Mouse (Mus musculus) mesoderm, embryonic 11.5 days (tissue): Measurements from ENCODE around the gene Gm28308.

Experiments used
- DNase-seq: peaks from one replicate; pipeline ENCODE4 v3.0.0-alpha.2; 2012; ENCODE audit warnings: low read depth, low spot score

Gene Gm28308

DNA sequence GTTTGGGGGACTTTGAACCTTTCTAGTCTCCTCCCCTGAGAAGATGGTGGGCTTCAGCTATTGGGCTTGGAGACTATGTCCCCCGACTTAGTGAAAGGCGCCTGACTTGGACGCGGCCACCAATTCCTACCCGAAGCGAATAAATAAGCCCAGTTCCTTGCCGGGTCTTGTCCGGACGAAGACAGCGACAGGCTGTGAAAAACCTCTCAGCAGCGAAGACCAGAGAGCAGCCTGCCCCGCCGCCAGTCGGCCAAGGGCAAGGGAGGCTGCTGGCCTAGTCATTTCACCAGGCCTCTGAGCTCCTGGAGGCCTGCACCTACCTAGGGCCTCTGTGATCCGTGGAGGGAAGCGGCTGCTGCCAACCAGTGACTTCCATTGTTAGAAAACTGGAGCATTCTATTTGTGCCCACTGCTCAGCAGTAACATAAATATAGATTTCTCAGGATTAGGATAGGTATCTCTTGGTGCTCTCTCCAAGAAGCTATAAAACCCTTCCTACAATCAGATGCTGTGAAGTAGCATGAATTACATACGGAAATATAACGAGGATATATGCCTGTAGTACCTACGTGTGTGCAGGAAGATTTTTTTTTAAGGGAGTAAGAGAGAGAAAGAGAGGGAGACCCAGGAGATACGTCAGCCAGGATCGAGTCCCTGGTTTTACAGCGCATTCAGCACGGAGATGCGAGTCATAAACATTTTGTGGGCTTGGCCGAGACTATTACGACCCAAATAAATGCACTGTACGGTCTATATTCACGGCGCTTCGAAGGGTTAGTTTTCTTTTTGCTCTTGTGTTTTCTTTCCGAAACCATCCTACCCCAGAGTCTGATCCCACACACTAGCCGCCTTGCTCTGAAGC, 7.1 kb upstream of the Gm28308 start:
- no peak for DNase-seq

DNA sequence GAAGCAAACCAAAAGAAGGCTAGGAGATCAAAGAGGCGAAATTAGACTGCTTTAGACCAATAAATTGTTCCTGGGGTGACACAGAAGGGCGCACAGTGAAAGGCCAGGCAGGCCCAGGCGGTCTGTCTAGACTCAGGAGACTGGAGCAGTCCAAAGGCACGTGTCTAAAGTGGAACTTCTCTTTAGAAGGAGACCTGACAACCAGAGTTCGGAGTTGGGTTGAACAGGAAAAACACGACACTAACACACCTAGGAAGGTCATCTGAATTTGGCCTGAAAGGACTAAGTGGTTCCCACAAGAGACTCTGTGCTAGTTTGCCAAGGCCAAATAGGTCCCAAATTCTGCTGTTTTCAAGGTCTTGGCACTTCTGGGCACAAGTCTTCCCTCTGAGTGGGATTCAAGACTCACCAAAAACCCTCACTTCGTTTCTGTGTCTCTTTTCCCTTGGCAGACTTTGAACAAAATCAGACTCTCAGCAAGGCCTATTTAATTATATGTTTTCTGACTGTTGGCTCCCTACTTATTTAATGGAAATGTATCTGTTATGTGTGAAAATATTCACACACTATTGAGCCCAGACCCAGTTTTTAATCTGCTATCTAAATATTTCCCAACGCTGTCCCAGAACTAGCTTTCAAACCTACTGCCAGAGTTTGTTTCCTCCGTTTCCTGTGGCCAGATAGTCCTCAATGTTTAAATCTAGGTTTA, 6.2 kb upstream of the Gm28308 start:
- DNase-seq, result no peak

DNA sequence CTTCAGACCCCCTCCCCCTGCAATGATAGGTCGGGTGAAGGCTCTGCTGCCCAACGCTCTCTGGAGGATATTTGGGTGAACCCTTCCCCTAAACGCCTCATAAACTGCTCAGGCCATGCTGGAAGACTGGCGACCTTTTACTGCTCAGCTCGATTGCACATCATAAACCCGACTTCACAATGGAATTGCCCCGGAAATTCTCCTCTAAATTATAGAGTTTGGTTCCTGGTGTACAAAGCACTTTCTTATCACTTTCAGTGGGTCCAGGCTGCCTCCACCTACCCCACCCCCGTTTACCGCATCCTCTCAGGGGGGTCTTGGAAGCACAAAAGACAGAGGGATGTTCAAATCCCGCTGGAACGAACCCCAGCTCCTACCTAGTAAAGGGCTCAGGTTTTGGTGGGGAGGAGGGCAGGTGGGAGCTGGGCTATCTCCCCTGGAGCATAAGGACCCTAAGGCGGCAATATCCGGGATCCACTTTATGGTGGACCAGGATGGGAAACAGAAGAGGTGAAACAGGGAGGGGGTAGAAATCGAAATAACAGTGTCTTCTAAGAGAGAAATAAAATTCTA, 5.6 kb upstream of the Gm28308 start:
- DNase-seq, result no peak

DNA sequence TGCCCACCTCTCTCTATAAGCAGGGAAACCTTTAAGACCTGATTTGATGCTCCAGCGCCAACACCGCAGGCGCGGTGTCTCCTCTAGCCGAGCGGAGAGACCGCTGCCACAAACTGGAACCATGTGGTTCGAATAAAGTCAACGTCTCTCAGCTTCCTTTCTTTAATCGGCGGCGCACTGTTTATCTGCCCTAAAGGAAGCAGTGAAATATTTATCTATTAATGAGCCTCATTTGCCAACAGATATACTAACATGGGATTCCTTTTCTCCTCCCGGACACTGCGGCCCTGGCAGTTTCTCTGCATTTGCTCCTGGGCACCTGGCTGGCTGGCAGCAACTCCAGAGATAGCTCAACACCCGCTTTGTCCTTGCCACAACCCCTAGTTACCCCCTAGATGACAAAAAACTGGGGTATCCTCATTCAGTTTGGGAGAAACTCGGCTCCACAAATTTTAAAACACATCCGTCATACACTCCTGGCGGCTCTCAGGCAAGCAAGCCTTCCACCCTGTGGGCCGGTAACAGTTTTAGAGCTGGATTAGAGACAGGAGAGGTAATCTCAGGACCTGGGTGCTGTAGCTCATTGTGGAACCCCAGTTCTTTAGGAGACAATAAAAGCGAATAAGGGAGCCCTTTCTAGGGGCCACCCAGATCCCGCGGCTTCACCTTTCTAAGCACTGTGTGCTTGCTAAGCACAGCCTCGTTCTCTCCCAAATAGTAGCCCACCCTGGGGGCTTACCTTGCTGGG, 4.9 kb upstream of the Gm28308 start:
- no peak for DNase-seq

DNA sequence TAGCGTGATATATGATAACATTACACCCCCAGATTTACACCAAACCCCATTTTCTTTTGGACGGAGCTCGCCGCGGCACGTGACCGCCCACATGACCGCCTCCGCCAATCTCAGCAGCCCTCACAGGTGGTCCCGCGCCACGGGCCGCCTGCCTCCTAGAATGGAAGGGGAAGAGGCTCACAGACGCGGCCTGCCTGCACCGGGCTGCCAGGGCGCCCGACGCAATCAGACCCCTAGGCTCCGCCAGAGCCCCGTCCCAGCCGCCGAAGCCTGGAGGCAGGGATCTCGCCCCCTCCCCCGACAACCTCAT, 4.3 kb upstream of the Gm28308 start:
- DNase-seq, result peak; percentile 94

DNA sequence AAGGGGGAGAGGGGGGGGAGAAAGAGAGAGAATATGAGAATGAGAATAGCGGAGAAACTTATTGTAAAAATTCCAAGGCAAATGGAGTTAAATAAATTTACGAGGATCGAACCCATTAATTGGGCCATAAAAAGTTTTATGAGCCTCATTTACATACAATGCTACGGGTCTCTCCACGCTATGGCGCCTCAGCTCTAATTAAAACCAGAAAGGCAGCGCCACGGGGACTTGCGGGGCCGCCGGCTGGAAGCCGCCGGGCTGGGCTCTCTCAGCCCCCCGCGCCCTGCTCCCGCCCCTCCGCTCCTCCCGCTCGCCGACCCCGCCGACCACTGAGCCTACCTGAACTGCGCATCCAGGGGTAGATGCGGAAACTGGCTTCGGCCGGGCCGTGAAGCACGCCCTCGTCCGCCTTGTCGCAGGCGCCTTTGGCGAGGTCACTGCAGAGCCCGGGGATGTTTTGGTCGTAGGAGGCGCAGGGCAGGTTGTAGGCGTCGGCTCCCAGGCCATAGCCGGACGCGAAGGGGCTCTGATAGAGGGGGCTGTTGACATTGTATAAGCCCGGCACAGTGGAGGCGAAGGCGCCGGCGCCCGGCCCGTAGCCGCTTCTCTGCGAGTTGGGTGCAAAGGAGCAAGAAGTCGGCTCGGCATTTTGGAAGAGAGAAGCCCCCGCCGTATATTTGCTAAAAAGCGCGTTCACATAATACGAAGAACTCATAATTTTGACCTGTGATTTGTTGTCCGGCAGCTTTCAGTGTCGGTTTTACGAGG, 3.7 kb upstream of the Gm28308 start:
- no peak for DNase-seq

DNA sequence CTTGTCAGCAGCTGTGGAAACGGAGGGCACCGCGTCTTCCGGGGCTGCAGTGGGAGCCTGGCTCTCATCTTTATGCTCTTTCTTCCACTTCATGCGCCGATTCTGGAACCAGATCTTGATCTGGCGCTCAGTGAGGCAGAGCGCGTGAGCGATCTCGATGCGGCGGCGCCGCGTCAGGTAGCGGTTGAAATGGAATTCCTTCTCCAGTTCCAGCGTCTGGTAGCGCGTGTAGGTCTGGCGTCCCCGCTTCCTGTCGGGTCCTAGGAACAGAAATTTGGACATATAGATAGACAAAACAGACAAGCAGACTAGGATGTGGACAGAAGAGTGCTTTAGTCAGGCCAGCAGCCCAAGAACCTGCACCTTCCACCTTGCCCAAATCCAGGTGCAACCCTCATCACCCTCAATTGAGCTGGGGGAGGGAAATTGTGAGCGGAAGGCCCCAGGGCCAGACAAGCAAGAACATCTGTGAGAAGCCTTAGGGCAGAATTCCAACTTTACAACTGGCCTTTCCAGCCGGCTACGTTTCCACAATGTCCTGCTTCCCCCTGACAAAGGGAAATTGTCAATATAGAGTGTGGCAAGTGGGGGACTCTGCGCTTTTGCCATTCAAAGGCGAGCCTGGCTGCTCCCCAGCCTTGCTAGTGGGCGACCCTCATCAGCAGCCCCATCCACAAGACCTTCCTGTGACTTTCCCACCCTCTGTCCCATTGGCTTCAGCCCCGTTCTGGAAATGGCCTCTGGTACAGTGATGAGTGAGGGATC, 2.8 kb upstream of the Gm28308 start:
- no peak for DNase-seq

DNA sequence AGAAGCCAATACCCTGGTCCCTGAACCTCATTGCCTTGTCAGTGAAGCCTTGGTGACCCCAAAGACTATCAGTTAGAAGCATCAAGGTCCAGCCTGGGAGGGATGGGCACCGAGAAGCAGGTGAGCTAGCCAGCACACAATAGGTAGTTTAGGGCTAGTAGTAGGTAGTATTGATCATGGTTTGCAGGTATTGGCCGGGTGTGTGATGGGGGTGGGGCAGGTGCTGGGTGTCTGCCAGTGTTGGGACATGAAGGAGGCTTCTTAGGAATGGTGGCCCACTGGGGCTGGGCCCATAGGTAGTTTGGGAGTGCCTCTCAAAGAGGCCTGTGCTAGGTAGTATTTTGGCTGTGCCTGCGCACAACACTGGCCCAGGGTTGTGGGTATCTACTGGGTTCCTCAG, 1.9 kb upstream of the Gm28308 start:
- DNase-seq, result no peak

DNA sequence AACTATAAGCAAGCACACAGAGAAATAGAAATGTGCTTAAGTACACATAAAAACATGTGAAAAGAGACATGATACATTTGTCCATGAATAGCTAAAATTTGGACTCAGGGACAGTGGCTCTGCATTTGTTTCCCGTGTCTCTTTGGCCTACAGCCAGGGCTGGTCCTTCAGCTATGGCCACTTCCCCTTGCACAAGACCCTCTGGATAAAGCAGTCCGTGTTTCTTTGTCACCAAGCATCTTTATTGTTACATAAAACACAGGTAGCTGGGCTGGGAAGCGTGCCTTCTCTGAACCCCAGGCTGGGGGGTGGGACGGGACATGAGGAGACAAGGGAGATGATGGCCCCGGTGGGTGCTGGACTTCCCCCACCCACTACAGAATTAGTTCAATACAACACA, 1.1 kb upstream of the Gm28308 start:
- no peak for DNase-seq

DNA sequence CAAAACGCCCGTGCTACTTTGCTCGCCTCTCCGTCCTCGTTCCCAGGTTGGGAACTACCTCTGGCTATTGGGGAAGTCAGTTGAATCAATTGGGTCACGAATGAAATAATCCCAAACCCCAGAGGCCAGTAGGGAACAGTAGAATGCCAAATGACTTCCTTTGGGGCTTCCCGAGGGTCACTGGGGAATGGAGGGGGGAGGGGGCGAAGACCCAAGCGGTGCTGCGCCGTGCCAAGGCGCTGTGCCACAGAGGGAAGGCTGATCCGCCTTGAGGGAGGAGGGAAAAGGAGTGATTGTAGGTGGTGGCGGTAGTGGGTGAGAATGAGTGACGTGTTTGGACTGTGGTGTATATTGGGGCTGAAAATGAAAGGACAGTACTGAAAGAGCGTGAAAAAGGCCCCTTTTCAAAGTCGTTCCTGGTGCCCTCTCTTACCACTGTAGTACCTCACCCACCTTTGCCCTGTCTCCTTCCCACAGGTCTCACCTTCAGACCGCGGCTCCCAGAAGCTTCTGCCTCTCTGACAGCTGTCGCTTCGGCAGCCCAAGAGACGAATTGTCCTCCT, 502 bp downstream of the Gm28308 start:
- DNase-seq, result no peak

DNA sequence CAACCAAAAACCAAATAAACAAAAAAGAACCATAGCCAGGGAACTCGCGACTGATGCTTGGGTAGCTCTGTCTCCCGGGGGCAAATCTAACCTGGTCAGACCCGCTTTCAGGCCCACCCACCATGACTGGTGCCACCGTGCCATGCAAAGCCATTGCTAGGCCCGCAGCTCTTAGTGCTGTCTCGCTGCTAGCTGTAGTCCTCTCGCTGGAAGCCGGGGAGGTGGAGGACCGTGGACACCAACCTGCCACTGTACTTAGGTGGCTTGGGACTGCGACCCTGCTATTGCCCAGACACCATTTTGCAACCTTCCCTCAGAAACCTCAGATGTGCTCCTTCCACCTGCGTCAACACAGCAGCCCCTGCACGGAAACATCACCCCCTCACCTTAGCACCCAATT, 1.2 kb downstream of the Gm28308 start:
- DNase-seq, result no peak

DNA sequence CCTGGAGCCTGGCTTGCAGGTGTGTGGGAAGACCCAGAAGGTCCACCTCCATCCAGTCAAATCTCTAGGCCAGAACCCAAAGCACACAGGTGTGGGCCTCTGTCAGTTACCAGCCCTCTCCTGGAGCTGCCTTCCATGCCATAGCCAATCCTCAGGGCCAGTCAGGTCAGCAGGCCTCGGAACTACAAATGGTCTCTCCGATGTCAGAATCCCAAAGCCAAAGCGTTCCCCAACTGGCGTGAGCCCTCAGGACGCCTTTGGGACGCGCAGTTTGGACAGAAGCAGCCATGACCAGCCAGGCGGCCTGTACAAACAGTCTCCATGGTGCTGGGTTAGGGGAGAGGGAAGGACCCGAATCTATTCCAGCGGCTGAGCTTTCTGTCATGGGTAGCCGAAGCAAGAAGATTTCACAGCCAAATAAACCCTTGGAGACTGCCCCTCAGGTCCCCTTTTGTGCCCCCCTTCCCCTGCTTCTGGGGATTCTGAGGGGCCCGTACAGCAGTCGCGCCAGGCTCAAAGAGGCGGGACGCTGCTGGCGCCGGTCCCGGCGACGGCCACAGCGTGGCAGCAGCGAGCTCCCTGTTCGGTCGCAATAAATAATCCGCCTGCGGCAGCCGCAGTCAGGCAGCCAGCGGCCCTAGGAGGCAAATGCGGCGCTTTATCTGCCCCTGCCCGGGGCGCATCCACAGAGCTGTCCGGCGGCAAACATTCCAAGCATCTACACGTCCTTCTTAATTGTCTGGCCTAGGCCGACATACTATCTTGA, 1.8 kb downstream of the Gm28308 start:
- peak; percentile 89 for DNase-seq

DNA sequence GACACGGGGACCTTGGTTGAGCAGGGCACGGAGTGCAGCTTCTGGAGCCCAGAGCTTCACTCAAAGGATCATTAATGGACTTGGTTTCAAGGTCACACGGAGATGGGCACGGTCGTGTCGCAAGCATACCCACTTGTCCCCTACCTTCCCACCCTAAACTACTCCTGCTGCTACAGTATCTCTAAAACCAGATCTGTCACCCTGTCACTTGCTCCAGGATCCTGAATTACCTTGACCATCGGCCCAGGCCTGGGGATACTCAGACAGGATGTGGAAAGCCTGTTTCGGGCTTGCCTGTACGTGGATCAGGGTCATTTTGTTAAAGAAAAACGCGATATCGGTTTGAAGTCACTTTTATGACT, 3.5 kb downstream of the Gm28308 start:
- DNase-seq, result no peak

DNA sequence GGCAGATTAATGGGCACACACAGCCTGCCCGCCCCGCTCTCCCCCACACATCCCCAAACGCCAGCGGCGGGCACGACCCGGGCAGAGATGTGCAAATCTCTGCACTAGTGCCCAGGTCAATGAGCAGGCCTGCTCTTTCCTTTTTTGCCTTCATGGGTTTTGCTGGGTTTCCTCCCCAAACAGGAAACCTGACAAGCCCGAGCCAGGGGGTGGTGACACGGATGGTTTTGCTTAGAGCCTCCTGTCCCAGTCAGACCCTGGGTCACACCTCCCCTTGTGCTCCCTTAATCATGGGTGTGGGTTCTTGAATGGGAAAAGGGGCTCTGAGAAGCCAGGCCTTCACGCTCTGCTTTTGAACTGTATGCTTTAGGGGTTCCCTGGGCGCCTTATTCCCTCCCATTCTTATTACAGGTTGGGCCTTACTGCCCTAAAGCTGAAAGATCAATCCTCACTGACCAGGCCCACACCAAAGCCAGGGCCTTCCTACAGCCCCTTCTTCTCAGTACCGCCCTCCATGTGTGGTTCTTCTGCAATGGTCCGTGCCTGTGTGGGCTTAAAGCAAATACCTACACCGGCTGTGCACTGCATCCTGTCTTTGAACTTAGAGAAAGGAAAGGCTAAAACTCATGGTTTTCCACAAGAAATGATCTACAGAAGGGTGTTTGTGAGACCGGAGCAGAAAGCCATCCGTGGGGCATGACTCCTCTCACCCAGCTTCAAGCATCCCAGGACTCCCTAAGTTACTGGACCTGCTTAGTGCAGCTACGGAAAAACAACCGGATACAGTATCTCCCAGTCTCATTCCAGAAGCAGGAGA, 4.1 kb downstream of the Gm28308 start:
- no peak for DNase-seq

DNA sequence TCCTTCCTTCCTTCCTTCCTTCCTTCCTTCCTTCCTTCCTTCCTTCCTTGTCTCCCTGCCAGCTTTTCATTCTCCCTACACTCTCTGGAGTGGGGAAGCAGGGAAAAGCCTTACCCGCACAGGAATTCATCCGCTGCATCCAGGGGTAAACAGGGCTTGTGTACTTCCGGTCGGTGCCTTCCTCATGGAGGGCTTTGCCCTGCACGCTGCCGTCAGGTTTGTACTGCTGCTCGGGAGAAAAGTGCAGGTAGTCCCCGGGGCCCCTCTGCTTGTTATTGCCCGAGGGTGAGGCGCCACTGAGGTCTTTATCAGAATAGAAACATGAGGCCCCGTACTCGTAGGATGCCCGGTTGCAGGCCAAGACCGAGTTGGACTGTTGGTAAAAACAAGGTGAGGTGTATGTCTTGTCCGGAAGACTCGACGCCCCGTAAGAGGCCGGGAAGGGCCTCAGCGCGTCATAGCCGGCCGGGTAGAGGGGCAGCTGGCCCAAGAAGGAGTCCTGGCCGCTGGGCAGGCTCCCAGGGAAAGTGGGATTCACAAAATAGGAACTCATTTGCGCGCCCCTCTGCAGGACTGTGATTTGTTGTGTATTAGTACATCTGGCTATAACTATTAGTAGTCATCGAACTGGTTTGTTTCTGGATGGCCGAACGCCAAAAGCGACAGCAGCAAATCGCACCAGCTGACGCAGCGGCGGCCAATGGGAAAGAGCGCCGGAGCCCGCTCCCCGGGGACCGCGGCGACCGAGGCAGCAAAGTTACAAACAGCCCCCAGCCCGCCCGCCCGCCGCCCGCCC, 4.9 kb downstream of the Gm28308 start, which contains the start of gene Hoxa6:
Gene Hoxa6 (minus strand): TSS at position 651 of the 796 bp plus-strand sequence.
- no peak for DNase-seq

DNA sequence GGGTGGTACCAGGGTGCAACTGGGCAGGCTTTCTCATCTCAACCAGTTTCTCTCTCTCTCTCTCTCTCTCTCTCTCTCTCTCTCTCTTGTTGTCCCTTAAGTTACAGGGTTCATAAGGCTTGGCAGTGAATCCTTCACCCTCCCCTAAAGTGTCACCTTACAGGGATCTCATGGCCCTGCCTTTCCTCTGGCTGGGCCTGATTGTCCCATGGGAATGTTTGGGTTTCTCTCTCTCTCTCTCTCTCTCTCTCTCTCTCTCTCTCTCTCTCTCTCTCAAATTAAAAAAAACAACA, 5.5 kb downstream of the Gm28308 start:
- no peak for DNase-seq

DNA sequence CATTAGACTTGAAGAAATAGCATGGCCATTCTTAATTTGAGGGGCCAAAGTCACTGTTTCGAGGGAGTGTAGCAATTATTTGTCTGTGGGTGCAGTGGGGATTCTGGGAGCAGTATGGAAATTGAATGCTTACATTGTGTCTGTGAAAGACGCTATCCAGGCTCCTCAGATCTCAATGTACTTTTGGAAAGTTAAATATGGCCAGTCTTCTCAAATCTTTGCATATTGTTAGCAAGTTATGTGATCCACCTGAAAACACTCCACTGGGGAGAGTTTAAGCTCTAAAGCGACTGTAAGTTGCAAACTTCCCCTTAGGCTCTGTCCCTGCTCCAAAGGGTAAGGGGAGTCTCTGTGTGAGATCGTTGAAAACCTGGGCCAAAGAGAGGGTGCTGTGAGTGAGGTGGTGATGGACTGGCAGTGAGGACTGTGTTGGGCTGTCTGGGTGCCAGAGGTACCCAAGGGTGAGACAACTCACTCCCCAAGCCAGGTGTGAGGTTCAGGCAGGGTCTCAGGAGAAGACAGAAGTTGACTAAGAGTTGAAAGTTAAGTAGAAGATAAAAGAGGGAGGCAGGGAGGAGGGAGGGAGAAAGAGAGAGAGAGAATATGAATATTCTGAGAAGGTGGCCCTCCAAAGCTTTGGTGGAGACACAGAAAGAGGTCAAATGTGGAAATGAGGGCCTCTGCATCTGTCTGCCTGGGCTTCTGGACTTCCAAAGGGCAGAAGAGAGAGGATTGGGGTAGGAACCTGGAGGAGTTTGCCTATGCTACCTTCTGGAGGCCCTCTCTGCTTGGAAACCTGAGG, 6.1 kb downstream of the Gm28308 start:
- no peak for DNase-seq
